Mouse (Mus musculus): Measurements from ENCODE around the gene Supt20.
"Not testable (repeated sequence)": the region's sequence is repeated elsewhere in the genome, so short reads cannot be mapped to it uniquely, and the experiment has no call there.

Gene Supt20

DNA sequence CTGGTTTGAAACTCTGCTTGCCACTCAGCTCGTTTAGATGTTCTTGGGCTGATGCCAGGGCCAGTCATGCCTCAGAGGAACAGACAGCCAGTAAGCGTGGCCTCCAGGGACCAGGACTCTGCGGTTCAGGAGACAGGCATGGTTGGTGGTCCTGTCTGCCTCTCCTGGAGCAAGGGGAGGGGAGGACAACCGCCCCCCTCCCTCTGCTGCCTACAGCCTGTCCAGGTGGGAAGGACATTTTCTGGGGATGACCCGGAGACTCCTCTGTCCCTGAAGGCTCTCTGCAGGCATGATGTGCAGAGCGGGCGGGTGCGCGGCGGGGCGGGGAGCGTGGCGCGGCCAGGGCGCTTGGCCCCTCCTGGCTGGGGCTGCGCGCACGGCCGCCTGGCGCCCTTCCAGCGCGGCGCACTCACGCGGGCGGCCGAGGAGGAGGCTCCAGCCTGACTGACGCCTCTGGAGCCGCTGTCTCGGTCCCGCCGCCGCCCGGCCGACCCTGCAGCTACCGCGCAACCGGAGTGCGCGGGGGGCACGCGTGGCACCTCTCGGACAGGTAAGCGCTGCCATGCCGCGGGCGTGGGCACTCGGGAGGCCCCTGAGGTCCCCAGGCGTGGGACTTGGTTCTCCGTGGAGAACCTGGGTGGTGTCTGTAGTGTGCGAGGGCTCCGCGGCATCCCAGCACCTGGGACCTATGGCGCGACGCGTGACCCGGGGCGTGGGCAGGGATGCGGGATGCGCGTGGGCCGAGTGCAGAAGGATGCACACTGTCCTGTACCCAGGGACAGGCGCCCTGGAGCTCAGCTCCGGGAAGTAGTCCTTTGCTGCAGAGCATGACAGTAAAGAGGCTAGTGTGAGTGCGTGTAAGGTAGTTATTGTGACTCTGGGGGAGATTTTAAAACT lies 62.8 kb downstream of the Supt20 start, which contains the start of gene Smad9:
TSS of gene Smad9 (plus strand) at position 438 of the 897 bp plus-strand sequence.
- DNase-seq (ENCODE audit: extremely low read depth, low read depth) = no peak

DNA sequence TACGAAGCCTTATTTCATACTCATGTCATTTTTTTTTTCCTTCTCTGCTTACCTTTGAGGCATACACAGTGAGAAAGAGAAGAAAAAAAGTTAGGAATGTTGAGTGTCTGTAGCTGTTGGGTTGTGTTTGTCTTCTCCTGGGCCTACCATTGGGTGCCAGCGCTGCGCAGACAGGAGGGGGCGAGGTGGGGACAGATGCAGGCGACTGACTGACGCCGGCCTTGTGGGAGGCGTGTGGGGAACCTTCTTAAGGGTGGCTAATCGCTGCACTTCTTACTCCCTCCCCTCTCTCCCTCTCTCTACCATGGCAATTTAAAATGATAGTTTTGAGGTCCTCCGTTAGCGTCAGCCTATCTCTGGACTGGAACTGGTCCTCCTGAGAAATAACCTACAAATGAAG lies 63.5 kb downstream of the Supt20 start:
- no peak for DNase-seq (ENCODE audit: extremely low read depth, low read depth)

DNA sequence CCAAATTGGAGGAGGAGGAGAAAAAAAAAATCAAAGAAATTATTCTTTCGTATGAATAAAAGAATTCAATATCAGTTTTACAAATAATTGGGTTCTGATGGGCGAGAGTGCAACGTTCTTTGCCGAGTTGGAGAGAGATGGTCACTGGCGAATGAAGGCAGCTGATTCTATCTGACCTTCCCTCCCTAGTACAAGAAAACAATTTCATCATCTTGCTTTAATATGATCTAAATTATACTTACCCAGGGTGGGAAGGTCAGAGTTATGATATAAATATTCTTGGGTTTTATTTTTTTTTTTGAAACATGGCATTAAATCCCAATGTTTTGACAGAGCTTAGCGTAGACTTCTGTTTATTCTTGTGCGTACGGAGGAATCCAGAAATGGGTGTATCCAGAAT lies 64.8 kb downstream of the Supt20 start:
- DNase-seq (ENCODE audit: extremely low read depth, low read depth) = no peak

DNA sequence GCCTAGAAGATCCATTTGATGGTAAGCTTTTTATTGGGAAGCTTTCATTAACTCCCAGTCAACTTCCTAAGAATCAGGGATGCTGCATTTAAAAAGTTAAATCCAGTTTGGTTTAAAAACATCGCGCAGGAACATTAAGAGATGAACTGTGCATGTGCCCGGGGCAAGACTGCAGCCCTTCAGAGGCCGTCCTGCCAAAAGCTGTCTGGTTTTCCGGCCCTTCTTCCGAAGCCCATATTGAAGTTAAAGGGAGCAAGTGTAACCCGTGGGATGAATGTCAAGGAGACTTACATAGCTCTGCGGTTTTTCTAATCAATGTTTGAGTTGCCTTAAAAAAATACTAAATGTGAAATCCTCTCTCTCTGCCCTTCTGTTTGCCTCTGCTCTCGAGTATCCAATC lies 66.6 kb downstream of the Supt20 start:
- DNase-seq (ENCODE audit: extremely low read depth, low read depth) = no peak

DNA sequence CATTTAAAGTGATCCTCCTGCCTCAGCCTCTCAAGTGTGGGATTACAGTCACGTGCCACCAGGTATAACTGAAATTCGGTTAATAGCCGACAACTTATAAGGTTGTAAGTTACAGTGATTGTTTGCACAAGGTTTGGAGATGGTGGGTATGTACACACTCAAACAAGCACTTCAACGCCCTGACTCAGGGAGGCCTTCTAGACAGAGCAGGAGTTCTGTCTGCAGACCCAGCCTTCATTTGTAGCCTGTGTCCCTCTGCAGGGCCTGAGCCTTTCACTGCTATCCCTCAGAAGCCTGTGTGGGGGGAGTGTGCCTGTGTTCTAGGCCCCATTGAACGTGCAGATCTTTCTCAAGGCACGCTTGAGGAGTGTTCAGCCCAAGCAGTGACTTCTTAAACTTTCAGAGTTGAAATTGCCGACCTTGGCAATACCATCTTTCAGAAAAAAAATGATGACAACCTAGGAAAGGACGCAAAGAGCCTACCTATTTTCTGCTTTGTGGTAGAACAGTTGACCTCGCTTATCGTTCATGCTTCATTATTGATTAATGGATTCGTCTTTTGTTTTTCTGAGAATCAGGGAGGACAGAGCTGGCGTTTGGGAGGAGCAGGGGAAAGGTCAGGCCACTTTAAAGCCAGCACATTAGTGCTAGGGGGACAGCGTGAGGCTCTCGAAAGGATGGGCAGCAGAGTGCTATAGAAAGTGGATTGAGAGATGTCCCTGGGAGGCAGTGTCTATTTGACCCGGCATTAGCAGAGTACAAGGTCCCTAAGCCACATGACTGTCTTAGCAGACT lies 67.9 kb downstream of the Supt20 start:
- no peak for DNase-seq (ENCODE audit: extremely low read depth, low read depth)

DNA sequence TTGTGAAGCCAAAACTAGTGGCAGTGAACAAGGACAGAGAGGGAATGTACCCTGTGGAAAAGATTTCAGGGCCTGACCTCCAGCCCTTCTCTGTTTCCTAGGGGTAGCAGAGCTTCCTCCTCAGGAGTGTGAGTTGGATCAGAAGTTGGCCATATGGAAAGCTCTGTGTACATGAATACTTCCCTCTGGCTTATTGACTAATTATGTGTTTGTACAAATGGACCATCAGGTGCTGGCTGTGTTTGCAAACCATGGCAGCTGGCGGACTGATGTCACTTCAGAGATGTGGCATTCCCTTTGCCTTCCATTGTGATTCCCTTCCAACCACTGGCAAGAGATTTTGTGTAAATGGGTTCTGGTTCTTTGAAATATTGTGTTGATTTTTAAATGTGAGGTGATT lies 68.7 kb downstream of the Supt20 start:
- DNase-seq (ENCODE audit: extremely low read depth, low read depth) = no peak

DNA sequence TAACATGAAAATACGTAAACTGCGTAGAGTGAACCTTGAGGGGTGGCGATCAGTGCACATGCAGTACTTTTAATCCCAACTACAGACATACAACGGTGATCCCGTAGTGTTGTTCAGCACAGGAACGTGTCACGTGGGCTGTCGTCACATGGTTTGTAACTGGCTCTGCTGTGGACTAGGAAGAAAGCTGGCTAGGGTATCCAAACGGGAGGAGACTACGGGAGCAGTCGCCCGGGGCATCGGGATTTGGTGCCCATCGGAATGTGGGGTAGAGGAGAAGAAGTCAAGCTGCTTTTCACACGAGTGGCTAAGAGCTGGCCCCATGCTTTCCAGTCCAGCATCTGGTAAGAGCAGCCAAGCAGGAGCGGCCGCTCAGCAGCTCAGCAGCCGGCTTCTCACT lies 71.8 kb downstream of the Supt20 start:
- no peak for DNase-seq (ENCODE audit: extremely low read depth, low read depth)

DNA sequence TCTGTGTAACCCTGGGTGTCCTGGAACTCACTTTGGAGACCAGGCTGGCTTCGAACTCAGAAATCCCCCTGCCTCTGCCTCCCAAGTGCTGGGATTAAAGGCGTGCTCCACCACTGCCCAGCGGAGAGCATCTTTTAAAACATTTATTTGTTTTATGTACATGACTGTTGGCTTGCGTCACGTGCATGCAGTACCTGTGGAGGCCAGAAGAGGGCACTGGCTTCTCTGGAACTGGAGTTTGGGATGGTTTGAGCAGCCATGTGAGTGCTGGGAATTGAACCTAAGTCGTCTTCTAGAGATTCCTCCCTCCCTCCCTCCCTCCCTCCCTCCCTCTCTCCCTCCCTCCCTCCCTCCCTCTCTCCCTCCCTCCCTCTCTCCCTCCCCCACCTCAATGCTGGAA lies 72.9 kb downstream of the Supt20 start:
- DNase-seq (ENCODE audit: extremely low read depth, low read depth) = not testable (repeated sequence)

DNA sequence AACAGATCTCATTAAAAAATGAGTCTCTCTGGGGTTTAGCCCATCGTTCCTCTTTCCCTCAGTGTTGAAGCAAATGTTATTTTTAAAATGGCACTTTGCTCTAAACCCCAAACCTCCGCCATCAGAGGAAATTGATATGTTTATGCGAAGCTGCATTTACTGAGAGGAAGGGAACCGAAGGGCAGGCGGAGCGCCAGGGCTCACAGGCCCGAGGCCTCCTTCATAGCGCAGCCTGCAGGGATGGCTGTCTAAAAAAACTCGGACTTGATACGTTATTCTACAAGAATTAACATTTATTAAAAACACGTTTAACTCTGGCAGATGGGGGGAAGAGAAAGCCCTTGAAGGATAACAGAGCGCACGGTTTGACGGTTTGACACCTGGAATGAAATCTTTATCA lies 73.4 kb downstream of the Supt20 start:
- no peak for DNase-seq (ENCODE audit: extremely low read depth, low read depth)

DNA sequence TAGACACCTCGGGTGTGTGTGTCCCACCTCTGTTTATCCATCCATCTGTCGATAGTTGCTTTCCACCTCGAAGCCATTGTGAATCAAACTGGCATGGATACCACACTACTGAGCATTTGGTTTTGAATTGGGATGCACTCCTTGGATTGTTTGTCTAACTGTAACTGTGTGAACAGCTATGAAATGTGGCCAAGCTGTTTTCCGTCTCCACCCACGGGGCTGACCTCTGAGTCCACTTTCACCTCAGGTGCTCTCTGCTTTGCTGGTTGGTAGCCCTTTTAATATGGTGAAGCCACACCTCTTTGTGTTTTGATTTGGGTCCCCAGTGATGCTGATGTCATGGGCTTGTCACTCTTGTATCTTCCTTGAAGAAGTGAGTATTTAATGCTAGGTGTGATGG lies 74.2 kb downstream of the Supt20 start:
- DNase-seq (ENCODE audit: extremely low read depth, low read depth) = no peak

DNA sequence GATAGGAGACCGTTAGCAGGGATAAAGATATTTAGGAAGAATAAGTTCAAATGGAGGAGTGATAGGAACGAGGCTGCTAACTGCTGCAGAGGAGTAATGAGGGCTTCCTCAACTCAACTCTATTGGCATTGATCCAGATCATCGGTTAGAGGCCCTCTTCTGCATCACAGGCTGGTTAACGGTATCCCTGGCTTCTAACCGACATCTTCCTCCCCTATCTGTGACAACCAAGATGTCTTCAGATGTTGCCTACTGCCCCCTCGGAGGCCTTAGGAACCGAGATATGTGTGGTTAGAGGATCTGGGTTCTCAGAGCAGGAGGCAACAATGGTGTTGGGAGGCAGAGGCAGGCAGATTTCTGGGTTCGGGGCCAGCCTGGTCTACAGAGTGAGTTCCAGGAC lies 76.0 kb downstream of the Supt20 start:
- peak; percentile 41 for DNase-seq (ENCODE audit: extremely low read depth, low read depth)

DNA sequence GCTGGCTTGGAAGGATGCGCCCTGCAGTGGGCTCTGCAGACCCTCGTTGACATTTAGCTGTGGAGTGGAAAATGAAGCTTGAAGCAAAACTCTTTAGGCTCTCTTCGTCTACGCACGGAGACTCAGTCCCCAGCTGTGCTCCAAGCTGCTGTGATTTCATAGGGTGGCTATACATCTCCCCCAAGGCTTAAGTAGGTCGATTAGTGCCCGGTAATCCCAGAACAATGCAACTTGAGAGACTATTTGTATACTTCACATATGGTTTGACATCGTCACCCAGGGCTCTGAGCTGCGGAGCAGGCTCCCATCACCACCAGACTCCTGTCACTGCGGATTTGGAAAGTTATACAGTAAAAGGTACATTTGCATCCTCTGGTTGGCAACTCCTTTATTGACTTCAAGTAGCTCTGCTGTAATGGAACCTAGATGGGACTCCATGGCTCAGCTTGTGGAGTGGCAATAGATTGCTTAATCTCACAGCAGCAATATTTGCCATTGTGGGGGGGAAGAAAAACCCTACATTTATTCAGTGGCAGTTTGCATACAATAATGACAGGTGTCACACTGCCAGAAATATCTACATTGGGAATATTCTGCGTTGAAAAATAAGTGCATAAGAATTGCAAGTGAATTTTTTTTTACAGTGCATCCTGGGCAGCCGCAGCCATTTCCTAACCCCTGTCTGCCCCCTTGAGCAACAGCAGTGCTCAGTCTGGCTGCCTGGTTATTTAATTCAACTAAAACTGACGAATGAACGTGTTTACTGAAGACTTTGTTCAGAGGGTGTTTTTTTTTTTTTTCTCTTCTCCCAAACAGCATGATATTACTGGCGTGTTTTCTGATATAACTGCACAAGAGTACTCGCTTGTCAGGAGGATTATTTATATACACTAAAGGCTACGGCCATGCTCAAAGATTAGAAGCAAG lies 77.0 kb downstream of the Supt20 start:
- no peak for DNase-seq (ENCODE audit: extremely low read depth, low read depth)

DNA sequence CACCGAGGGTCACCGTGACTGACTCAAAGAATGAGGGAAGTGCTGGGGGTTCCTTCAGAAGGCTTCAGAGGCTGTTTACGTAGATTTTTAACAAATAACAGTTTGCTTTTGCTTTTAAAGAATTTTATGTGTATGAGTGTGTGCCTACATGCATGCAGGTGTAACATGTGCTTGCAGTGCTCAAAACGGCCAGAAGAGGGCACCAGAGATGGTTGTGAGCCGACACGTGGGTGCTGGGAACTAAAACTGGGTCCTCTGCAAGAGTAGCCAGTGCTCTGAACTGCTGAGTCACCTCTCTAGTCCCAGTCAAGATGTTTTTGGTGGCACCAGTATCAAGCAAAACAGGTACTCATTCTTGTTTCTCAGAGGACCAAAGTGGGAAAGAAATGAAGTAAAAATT lies 81.0 kb downstream of the Supt20 start:
- DNase-seq (ENCODE audit: extremely low read depth, low read depth) = no peak

DNA sequence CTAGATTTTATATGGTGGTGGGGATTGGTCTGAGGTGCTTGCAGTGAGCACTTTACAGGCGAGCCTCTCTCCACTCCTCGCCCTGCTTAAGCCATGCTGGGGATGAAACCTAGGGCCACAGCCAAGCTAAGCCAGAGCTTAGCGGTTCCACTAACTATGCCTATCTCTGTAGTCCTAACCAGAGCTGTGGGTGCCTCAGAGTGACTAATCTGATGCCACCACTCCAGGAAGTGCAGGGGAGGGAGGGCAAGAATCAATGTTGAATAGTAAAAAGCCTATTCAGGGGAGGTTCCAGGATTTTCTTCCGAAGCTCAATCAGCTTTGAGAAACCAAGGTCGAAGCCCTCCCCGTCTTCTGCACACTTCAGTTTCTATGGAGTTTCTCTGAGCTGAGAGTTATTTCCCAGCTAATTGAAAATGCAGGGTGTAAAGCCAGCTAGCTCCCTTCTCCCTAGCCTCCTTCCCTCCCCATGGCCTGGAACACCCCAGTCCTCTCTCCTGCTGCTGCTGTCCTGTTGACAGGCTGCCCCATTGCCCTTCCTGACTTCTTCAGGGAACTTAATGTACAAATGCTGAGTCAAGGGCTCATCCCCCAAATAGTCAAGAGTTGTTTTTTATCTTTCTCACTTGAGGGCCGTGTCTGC lies 83.5 kb downstream of the Supt20 start:
- DNase-seq (ENCODE audit: extremely low read depth, low read depth) = no peak
